Comparison of ENCODE assay signal across 1 mouse cellular context in the genomic region with DNA sequence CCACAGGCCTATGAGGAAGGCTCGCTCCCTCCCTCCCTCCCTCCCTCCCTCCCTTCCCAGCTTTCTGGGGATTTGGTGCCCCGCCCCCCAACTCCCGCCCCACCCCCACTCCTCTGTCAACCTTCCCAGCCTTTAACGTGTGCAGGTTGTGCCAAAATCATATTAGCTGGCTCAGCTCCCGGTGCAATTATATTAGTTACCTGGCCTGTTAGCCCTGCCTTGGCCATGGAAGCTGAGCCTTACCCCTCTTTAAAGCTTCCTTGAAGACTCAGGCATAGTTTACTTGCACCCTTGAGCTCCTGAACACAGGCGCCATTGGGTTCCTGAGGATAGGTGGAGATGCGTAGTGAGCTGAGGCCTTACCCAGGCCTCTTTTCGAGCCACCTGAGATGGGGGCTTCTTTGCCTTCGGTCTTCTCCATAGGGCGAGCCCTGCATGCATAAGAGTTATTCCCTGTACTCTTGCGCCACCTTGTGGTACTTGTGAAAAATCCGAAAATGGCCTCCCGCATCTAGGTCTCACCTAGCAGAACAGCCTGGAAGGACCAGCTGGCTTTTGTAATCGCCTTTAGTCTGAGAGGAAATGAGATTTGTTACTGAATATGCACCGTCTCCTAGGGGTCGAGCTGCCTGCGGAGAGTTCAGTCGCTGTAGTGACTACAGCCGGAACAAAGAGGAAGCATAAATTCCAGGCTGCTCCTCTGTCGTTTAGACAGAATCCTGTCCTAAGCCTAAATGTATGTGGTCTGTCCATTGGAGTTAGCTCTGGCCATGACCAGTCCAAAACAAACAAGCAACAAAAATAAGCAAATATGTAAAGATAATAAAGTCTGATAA.
TF ChIP-seq lines count a peak whose summit lies in the region.

No protein-coding gene starts in this region.

TF ChIP-seq in CH12.LX, 34 proteins besides CTCF, POLR2A, EP300 and RAD21:
- TF ChIP-seq NRF1 (IDR thresholded peaks at IDR 0.05; ENCODE audit: low read depth, low read length) (0 out of 2 replicates have a peak, but pooled peaks have one; percentile 33), HCFC1 (IDR thresholded peaks at IDR 0.05; ENCODE audit: low read depth, low read length) (no peak), SMC3 (IDR thresholded peaks at IDR 0.05; ENCODE audit: low read depth, low read length) (peak; percentile 89), MYC (IDR thresholded peaks at IDR 0.05; ENCODE audit: low read depth, low read length) (peak; percentile 49; the same call in 1 of the 2 replicates), IRF4 (IDR thresholded peaks at IDR 0.05; ENCODE audit: low read depth, low read length) (0 out of 2 replicates have a peak, but pooled peaks have one; percentile 54), BHLHE40 (IDR thresholded peaks at IDR 0.05; ENCODE audit: low read depth, low read length) (no peak), NELFE (IDR thresholded peaks at IDR 0.05; ENCODE audit: low read depth, low read length) (peak; percentile 29; the same call in 1 of the 2 replicates), TCF12 (IDR thresholded peaks at IDR 0.05; ENCODE audit: low read depth, low read length) (no peak), ZC3H11A (IDR thresholded peaks at IDR 0.05; ENCODE audit: low read depth, low read length) (peak; percentile 62)
